Mouse (Mus musculus) kidney, postnatal 4 days (tissue): Measurements from ENCODE around the gene Dixdc1.
"Not testable (repeated sequence)": the region's sequence is repeated elsewhere in the genome, so short reads cannot be mapped to it uniquely, and the experiment has no call there.

ENCODE experiments used
- DNase-seq, 2 experiments: peaks; one replicate each; pipeline ENCODE4 v3.0.0; 2021; ENCODE audit warnings: mixed read lengths in 2 of 2

Gene Dixdc1

DNA sequence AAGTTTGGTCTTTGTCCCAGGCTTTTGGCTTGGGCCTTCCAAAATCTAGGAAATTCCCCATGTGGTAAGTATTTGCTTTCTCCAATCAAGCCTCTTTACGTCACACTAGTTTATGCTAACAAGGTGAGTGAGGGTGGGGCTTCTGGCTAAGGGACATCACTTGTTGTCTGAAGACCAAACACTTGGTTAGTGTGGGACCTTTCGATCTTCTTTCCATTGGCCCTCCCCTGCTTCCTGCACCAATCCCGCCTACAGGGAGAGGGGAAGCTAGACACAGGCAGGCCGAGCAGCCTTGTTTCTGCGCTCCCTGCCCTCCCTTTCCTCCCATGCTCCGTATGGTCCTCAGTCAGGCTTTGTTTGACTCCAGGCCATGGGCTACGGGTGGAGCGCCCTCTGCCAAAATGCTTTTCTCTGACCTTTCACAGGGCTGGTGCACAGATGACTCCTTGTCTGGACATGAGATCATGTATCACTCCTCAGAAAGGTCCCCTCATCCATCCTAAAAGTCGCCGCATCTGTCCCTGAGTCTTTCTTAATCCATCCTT, 92.4 kb downstream of the Dixdc1 start:
- DNase-seq = no peak

DNA sequence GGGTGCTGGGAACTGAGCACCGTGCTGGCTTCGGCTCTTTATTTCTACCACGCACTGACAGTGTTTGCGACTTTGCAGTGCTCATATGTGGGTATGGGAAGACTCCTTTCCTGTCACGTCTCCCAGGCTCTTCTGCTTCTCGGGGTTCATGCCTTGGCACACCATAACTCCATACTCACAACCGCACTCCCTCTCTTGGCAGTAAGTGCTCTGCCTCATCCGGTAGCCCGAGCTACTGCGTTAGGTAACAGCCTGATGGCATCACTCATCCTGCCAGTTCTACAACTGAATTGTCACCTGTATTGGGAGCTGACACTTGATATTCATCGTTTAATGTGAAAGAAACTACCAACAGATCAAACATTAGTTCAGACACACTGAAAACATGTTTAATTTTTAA, 105.0 kb downstream of the Dixdc1 start:
- DNase-seq = no peak

DNA sequence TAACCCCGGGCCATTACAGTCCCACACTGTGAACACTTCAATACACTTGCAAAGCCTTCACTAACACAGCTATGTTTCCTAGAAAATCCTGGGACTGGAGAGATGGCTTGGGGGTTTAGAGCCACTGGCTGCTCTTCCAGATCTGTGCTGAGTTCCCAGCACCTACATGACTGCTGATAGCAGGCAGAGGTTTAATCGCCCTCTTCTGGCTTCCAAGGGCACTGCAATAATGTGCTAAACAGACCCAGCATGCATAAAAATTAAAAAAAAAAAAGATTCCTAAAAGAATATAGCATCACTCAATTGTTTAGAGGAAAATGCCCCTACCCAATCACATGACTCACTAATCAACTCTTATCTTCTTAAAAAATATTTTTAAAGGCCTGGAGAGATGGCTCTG, 106.3 kb downstream of the Dixdc1 start:
- peak; percentile 9 to 20 for DNase-seq

DNA sequence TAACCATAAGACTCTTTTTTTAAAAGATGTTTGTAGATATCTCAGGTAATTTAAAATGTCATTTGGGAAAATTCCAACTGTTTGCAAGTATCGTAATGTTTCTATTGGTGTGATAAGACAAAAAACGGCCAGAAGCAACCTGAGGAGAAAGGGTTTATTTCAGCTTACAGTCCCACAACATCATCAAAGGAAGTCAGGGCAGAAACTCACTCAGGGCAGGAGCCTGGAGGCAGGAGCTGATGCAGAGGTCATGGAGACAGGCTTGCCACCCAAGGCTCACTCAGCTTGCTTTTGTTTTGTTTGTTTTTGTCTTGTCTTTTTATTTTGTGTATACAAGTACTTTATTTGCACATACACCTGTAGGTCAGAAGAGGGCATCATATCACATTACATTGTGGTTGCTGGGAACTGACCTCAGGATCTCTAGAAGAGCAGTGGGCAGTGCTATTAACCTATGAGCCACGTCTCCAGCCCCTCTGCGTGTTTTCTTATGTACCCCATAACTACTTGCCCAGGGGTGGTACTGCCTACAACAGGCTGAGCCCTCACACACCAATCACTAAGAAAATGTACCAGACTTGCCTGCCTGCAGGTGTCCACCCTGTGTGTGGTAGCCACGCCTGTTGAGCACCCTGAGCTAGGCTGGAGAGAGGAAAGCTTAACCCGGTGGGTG, 107.2 kb downstream of the Dixdc1 start:
- no peak for DNase-seq

DNA sequence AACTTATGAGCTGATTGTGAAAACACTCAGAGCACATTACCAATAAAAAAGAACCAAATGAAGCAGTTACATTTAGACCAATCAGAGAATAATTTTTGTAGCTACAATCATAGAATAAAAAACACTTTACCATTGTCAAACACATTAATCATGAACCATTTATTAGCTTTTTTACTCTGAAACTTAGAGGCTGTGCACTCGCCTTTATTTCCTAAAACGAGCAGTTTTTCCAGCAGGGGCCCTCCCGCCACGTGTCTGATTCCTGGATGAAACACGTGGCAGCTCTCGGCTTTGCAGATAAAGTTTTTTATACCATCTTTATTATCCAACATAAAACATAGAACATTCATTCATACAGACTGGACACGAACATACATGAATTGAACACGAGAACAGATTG, 108.4 kb downstream of the Dixdc1 start:
- not testable (repeated sequence) for DNase-seq

DNA sequence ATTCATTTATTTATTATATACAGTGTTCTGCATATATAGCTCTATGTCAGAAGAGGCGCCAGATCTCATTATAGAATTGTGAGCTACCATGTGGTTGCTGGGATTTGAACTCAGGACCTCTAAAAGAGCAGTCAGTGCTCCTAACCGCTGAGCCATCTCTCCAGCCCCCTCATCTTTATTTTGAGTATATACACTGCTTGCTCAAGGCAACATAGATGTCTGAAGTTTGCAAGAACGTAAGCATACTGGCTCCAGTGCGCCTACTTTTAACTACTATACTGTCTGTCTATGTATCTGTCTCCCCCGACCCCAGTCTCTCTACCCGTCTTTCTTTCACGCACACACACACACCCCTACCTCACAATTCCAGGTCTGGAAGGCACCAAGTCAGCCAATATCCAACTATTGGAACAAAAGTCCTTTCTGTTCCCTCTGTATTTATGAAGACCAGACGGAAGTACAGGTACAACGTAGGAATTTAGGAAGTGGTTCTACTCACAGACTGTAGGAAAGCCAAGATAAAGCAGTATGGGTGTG, 121.5 kb downstream of the Dixdc1 start:
- DNase-seq = no peak

DNA sequence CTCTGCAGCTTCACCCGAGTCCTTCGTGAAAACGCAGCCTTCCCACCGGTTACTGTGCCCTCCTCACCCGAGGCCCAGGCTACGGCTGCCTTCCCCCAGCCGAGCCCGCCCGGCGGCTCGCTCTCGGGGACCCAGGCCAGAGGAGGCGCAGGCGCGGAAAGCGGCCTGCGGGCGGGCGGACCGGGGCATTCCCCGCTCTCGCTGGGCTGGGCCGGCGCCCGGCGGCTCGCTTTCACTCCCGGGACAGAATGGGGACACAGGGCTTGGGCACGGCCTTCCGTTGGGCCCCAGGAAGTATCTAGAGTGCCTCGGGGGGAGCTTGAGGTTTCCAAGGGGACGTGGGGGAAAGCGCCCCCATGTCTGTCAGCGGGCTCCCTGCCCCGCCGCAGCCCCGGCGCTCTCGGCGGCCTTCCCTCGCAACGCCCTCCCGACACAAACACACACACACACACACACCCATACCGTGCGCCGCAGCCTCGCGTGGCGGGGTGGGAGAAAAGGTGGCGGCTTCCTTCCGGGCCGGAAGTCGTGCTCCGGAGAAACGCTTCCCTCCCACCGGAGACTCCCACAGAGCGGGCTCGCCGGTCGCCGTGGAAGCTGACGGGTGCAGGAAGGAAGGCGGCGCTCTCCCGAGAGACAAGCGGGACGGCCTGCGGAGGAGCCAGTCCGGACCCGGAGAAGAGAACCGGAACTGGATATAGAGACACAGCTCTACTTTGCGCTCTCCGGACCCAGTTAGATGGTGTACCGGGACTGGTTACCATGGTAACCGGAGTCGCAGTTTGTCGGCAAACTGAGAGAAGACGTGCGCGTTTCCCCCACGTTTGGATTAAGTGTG, 122.3 kb downstream of the Dixdc1 start, which contains the start of the genes Pih1d2 and Nkapd1:
Gene Pih1d2 (plus strand): TSS at position 556 of the 838 bp plus-strand sequence.
Gene Nkapd1 (minus strand): TSS at position 699 of the 838 bp plus-strand sequence.
- DNase-seq = peak; percentile 92 to 93

DNA sequence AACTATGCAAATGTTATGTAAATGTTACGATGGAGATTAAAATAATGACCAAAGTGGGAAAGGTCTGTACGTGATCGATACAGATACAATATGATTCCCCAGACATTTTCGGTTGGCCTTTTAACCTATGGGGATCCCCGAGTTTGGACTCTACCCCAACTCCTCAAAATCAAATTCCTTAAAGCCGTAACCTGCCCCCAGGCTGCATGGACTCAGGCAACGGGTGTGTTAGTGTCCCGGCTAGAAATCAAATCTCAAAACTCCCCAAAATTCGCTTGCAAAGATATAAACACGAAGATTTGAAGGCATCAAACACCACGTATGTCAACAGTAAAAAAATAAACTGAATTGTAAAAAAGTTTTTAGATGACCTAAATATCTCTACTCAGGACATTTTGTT, 123.2 kb downstream of the Dixdc1 start:
- no peak for DNase-seq
